Mouse (Mus musculus): ENCODE data around the gene Mapk1ip1. TPM values are rescaled to one million over a fixed set of nuclear protein-coding genes. Genes with fewer than 3 reads are reported as not detected.
A peak's percentile ranks its signal among the peaks of the same experiment; 100 is the strongest.

Gene Mapk1ip1
- total RNA-seq (2014; rRNA removed) (34.8 and 35.1 TPM in 2 replicates), polyA plus RNA-seq (2015; fragmentation: Nextera tagmentation; extraction: Ambion mirVana) (31.9 and 34.1 TPM in 2 replicates)

DNA sequence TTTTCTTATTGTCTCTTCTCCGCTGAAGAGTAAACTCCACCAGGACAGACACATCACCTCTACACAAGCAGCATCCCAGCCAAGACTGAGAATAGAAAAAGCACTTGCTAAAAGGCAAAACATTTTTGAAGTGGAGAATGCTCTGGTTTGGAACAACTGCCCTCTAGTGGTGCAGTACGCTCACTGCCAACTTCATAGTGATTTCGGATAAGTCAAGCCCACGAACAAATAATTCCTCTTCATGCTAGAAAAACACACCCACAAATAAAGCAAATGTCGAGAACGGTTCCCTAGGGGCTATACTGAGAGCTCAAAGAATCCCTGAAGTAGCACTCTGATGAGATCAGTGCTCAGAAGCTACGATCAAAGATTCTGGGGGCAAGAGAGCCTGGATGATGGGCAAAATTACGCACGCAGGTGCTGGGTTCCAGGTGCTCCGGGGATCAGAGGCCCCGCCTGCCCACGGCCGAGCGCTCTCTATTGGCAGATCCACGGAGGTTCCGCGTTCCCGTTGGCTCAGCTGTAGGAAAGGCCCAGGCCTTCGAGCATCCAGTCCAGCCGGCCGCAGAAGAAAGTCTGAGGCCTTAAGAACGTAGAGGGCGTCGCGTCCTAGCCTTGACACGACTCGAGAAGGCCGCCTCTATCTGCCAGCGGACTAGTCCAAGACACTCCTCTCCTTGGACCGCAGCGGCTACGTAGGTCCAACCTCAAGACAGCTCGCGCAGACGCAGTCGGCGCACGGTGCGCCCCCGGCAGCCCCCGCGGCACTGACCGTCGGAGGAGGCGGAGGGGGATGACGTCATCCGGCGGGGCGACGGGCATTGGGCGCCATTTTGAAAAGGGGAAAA is at the start of gene Mapk1ip1, which contains the start of gene Ppp2r2d:
TSS of gene Mapk1ip1 (minus strand) at position 730 of the 848 bp plus-strand sequence.
TSS of gene Ppp2r2d (plus strand) at position 536 of the 848 bp plus-strand sequence.
- ATAC-seq (peak; percentile 93), DNase-seq (peak; percentile 98)
- peak within 1 kb of the TSS; percentile 98 for H3K27ac ChIP-seq (ENCODE audit: low read depth, low read length)
- no peaks in the 10 kb centered on the region for H3K27me3 ChIP-seq (ENCODE audit: insufficient read depth, low read length)
- no peaks in the 10 kb centered on the region for H3K9me3 ChIP-seq (ENCODE audit: low read length)
- peak within 1 kb of the TSS; percentile 88 for H3K4me2 ChIP-seq (ENCODE audit: low read depth)
- peak; percentile 82 for TF ChIP-seq CTCF (IDR thresholded peaks at IDR 0.05; ENCODE audit: low read depth)
- whole genome bisulfite sequencing: under 1% methylated on average over 51 of the region's 51 CpGs
- peak within 1 kb of the TSS; percentile 93 for H3K9ac ChIP-seq
- H3K4me3 ChIP-seq (ENCODE audit: low read depth, low read length): peak within 1 kb of the TSS; percentile 99
- peaks cover 35% of the 10 kb centered on the region for H3K4me1 ChIP-seq (ENCODE audit: insufficient read depth)
- peaks cover 16% of the 10 kb centered on the region; the same call in 1 of the 2 replicates for H3K36me3 ChIP-seq (ENCODE audit: insufficient read depth)

DNA sequence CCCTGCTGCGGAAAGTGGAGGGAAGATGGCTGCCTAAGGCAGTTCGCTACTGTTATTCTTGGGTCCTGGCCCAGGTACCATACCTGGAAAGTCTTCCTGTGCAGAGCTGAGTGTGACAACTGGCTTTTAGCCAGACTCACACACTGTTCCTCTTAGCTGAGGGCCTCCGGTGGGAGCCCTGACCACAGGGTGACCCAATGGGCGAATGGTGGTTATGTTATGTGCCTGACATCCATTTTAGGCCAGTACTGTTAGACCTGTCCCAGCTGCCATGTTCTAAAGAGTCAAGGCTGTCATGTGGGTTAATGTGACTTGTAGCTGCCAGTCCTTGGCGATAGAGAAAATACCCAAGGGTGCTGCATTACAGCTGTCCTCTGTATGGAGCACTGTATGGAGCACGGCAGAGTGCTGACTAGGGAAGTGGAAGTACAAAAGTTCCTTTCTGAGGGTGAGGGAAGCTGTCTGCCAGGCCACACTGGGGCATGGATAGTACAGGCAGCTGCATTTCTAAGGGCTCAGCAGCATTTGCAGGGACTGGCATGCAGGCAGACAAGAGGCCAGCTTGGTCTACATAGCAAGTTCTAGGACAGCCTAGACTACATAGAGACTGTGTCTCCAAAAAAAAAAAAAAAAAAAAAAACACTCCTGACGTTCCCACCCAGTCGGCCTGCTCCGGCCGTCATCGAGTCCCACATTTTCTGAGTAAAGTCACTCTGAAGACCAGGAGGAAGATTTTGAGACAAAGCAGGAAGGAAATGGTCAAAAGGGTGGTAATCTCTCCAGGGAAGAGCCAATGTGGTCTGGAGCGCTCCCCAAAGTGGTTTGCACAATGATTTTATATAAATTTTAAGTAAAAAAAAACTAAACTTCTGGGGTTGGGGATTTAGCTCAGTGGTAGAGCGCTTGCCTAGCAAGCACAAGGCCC is 39.6 kb upstream of the Mapk1ip1 start:
- Histone ChIP-seq H3K9ac (no peak overlapping the region), H3K4me2 (ENCODE audit: low read depth) (no peak overlapping the region), H3K27me3 (ENCODE audit: insufficient read depth, low read length) (no peaks in the 10 kb centered on the region), H3K36me3 (ENCODE audit: insufficient read depth) (peaks cover 26% of the 10 kb centered on the region), H3K9me3 (ENCODE audit: low read length) (no peaks in the 10 kb centered on the region), H3K27ac (ENCODE audit: low read depth, low read length) (no peak overlapping the region), H3K4me1 (ENCODE audit: insufficient read depth) (no peaks in the 10 kb centered on the region), H3K4me3 (ENCODE audit: low read depth, low read length) (no peak overlapping the region)
- no peak for ATAC-seq
- 90% methylated on average over 13 of the region's 13 CpGs for WGBS
- no peak for TF ChIP-seq CTCF (IDR thresholded peaks at IDR 0.05; ENCODE audit: low read depth)
- DNase-seq: no peak

- Histone ChIP-seq H3K4me3 (ENCODE audit: low read depth, low read length) (no peak overlapping the region), H3K4me1 (ENCODE audit: insufficient read depth) (no peaks in the 10 kb centered on the region), H3K4me2 (ENCODE audit: low read depth) (no peak overlapping the region), H3K36me3 (ENCODE audit: insufficient read depth) (peaks cover 45% of the 10 kb centered on the region), H3K9me3 (ENCODE audit: low read length) (no peaks in the 10 kb centered on the region), H3K27ac (ENCODE audit: low read depth, low read length) (no peak overlapping the region), H3K27me3 (ENCODE audit: insufficient read depth, low read length) (no peaks in the 10 kb centered on the region), H3K9ac (no peak overlapping the region)
- no peak for DNase-seq
- 88% methylated on average over 3 of the region's 3 CpGs for WGBS
- no peak for TF ChIP-seq CTCF (IDR thresholded peaks at IDR 0.05; ENCODE audit: low read depth)
- ATAC-seq: no peak
Observed at GRCm38 (mm10) chr7:138883724-138884123, 37.7 kb upstream of the Mapk1ip1 start.

- TF ChIP-seq CTCF (IDR thresholded peaks at IDR 0.05; ENCODE audit: low read depth): no peak
- Histone ChIP-seq H3K27me3 (ENCODE audit: insufficient read depth, low read length) (no peaks in the 10 kb centered on the region), H3K4me2 (ENCODE audit: low read depth) (no peak overlapping the region), H3K4me1 (ENCODE audit: insufficient read depth) (no peaks in the 10 kb centered on the region), H3K27ac (ENCODE audit: low read depth, low read length) (no peak overlapping the region), H3K36me3 (ENCODE audit: insufficient read depth) (peaks cover 80% of the 10 kb centered on the region), H3K9ac (no peak overlapping the region), H3K9me3 (ENCODE audit: low read length) (no peaks in the 10 kb centered on the region), H3K4me3 (ENCODE audit: low read depth, low read length) (no peak overlapping the region)
- no peak for ATAC-seq
- no peak for DNase-seq
- 59% methylated on average over 3 of the region's 3 CpGs for WGBS
Observed at GRCm38 (mm10) chr7:138875031-138875430, 29.0 kb upstream of the Mapk1ip1 start.

DNA sequence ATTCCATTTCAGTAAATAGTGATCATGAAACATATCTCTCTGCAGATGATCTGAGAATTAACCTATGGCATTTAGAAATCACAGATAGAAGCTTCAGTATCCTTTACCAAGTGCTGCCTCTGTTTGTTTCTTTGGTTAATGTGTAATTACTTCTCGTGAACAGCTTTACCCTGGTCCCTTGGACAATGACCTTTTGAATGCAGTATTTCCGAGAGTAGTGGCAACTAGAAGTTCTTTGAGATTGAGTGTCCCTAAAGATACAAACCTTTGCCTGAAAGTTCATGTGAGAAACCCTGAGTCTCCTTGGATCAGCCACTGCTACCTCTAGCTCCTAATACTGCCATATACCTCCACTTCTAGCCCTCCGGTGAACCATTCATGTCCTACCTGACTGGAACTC is 26.9 kb upstream of the Mapk1ip1 start:
- Histone ChIP-seq H3K4me2 (ENCODE audit: low read depth) (no peak overlapping the region), H3K36me3 (ENCODE audit: insufficient read depth) (peaks cover 76% of the 10 kb centered on the region), H3K4me1 (ENCODE audit: insufficient read depth) (no peaks in the 10 kb centered on the region), H3K4me3 (ENCODE audit: low read depth, low read length) (no peak overlapping the region), H3K27ac (ENCODE audit: low read depth, low read length) (no peak overlapping the region), H3K27me3 (ENCODE audit: insufficient read depth, low read length) (no peaks in the 10 kb centered on the region), H3K9me3 (ENCODE audit: low read length) (no peaks in the 10 kb centered on the region), H3K9ac (no peak overlapping the region)
- WGBS: 88% methylated on average over 3 of the region's 3 CpGs
- DNase-seq (no peak), ATAC-seq (no peak)
- no peak for TF ChIP-seq CTCF (IDR thresholded peaks at IDR 0.05; ENCODE audit: low read depth)

DNA sequence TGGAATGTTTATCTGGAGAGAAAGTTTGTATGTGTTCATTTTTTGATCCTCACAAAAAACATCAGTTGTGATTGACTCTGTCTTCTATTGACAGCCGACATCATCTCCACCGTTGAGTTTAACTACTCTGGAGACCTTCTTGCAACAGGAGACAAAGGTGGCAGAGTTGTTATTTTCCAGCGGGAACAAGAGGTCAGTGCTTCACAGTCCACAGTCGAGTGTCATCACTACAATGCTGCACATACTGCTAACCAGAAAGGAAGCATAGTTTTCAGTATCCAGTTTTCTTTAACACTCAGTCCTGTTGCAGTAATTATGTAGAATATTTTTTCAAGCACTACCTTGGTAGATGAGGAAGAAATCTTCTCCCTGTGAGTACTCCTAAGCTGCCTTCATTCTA is 22.2 kb upstream of the Mapk1ip1 start:
- H3K27me3 ChIP-seq (ENCODE audit: insufficient read depth, low read length): no peaks in the 10 kb centered on the region
- H3K4me1 ChIP-seq (ENCODE audit: insufficient read depth): no peaks in the 10 kb centered on the region
- 89% methylated on average over 4 of the region's 4 CpGs for WGBS
- no peak overlapping the region for H3K27ac ChIP-seq (ENCODE audit: low read depth, low read length)
- H3K4me2 ChIP-seq (ENCODE audit: low read depth): no peak overlapping the region
- no peak overlapping the region for H3K9ac ChIP-seq
- no peak overlapping the region for H3K4me3 ChIP-seq (ENCODE audit: low read depth, low read length)
- DNase-seq (no peak), ATAC-seq (no peak)
- H3K9me3 ChIP-seq (ENCODE audit: low read length): no peaks in the 10 kb centered on the region
- peaks cover 45% of the 10 kb centered on the region for H3K36me3 ChIP-seq (ENCODE audit: insufficient read depth)
- no peak for TF ChIP-seq CTCF (IDR thresholded peaks at IDR 0.05; ENCODE audit: low read depth)

Measured in forebrain, postnatal 0 days (tissue).